13 mouse cellular contexts compared by ENCODE assay signal in the genomic region with DNA sequence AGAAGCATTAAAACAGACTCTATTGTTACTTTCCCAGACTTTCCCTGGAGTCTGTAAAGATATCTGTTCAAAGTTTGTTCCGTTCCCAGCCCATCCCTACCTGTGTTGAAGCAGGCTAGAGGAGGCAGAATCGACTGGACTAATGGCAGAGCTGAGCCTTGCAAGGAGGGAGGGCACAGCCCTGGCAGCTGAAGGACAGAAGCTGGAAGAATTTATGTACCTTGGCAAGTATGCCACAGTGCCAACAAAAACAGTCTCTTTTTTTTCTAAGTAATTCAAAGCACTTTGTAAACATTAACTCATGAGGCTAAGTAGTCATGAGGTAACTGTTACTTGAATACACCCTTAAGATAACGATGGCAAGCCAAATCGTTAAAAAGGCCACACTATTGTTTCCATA. TPM values are rescaled to one million over a fixed set of nuclear protein-coding genes. Genes with fewer than 3 reads are reported as not detected.
A peak's percentile ranks its signal among the peaks of the same experiment; 100 is the strongest.
DNase-seq lines count a peak whose midpoint lies in the region; ATAC-seq lines count a peak whose summit lies in the region.
"Had no signal": no experiment of that assay in that cellular context is flagged by ENCODE, and none has a peak within 500 bp of the region (broad histone marks: within the 10 kb centered on the region; RNA-seq: fewer than 3 reads in every experiment).

Cytip (minus strand) TSS at position 187 of the 400 bp plus-strand sequence.

- H3K27ac ChIP-seq in embryonic facial prominence, embryonic 13.5 days = peak within 1 kb of the TSS; percentile 61
- H3K27ac ChIP-seq in embryonic facial prominence, embryonic 10.5 days (replicated peaks) = no peak within 1 kb of the TSS
- no peak within 1 kb of the TSS for H3K27ac ChIP-seq in forebrain, embryonic 12.5 days
- H3K27ac ChIP-seq: forebrain, embryonic 13.5 days; heart, embryonic 15.5 days; limb, embryonic 12.5 days had no signal

- no peaks in the 10 kb centered on the region for H3K9me3 ChIP-seq in embryonic facial prominence, embryonic 13.5 days
- H3K9me3 ChIP-seq in embryonic facial prominence, embryonic 10.5 days = no peaks in the 10 kb centered on the region
- H3K9me3 ChIP-seq in forebrain, embryonic 12.5 days = no peaks in the 10 kb centered on the region
- H3K9me3 ChIP-seq: forebrain, embryonic 13.5 days; heart, embryonic 15.5 days; limb, embryonic 12.5 days had no signal

- H3K4me1 ChIP-seq in embryonic facial prominence, embryonic 13.5 days = peaks cover 9% of the 10 kb centered on the region; the same call in 1 of the 2 replicates
- H3K4me1 ChIP-seq in embryonic facial prominence, embryonic 10.5 days = no peaks in the 10 kb centered on the region
- H3K4me1 ChIP-seq in forebrain, embryonic 12.5 days = no peaks in the 10 kb centered on the region
- H3K4me1 ChIP-seq: forebrain, embryonic 13.5 days; heart, embryonic 15.5 days; limb, embryonic 12.5 days had no signal

- H3K9ac ChIP-seq in embryonic facial prominence, embryonic 13.5 days = no peak within 1 kb of the TSS
- H3K9ac ChIP-seq in forebrain, embryonic 12.5 days = no peak within 1 kb of the TSS
- H3K9ac ChIP-seq: forebrain, embryonic 13.5 days; heart, embryonic 15.5 days; limb, embryonic 12.5 days had no signal

- no peak for ATAC-seq in embryonic facial prominence, embryonic 13.5 days (ENCODE audit: insufficient number of reproducible peaks, insufficient read depth, low FRiP score, low TSS enrichment, low read depth)
- ATAC-seq in erythroblast, adult 5-6 weeks (replicated peaks; ENCODE audit: low FRiP score, poor library complexity, severe bottlenecking) = no peak
- ATAC-seq in monocyte, adult 5-6 weeks (replicated peaks; ENCODE audit: insufficient number of reproducible peaks, low FRiP score, low TSS enrichment, poor library complexity, severe bottlenecking) = no peak
- no peak for ATAC-seq in forebrain, embryonic 12.5 days (ENCODE audit: low FRiP score)
- ATAC-seq: forebrain, embryonic 13.5 days; midbrain, embryonic 16.5 days had no signal

- DNase-seq in embryonic facial prominence, embryonic 10.5 days (ENCODE audit: low spot score) = no peak
- DNase-seq in kidney, postnatal 14 days = peak; percentile 78
- no peak for DNase-seq in heart, postnatal 4 days
- DNase-seq in frontal cortex, postnatal 10 days (ENCODE audit: low spot score in 2 of 2) = no peak
- DNase-seq: cerebellum, adult 2 months had no signal

- H3K4me3 ChIP-seq in embryonic facial prominence, embryonic 13.5 days = no peak within 1 kb of the TSS
- H3K4me3 ChIP-seq in embryonic facial prominence, embryonic 10.5 days = no peak within 1 kb of the TSS
- H3K4me3 ChIP-seq in forebrain, embryonic 12.5 days (replicated peaks) = no peak within 1 kb of the TSS
- H3K4me3 ChIP-seq: forebrain, embryonic 13.5 days; heart, embryonic 15.5 days; limb, embryonic 12.5 days had no signal

- H3K36me3 ChIP-seq in embryonic facial prominence, embryonic 13.5 days = no peaks in the 10 kb centered on the region
- no peaks in the 10 kb centered on the region for H3K36me3 ChIP-seq in embryonic facial prominence, embryonic 10.5 days (replicated peaks)
- no peaks in the 10 kb centered on the region for H3K36me3 ChIP-seq in forebrain, embryonic 12.5 days (replicated peaks)
- H3K36me3 ChIP-seq: heart, embryonic 15.5 days; limb, embryonic 12.5 days had no signal

- H3K4me2 ChIP-seq in embryonic facial prominence, embryonic 13.5 days = peak within 1 kb of the TSS; percentile 16
- no peak within 1 kb of the TSS for H3K4me2 ChIP-seq in forebrain, embryonic 12.5 days
- H3K4me2 ChIP-seq: forebrain, embryonic 13.5 days; heart, embryonic 15.5 days; limb, embryonic 12.5 days had no signal

- WGBS in embryonic facial prominence, embryonic 13.5 days = 82% methylated on average over 4 of the region's 4 CpGs
- 76% methylated on average over 4 of the region's 4 CpGs for WGBS in embryonic facial prominence, embryonic 10.5 days
- WGBS in forebrain, embryonic 12.5 days = 53% methylated on average over 4 of the region's 4 CpGs

- H3K27me3 ChIP-seq in embryonic facial prominence, embryonic 13.5 days = no peaks in the 10 kb centered on the region
- no peaks in the 10 kb centered on the region for H3K27me3 ChIP-seq in embryonic facial prominence, embryonic 10.5 days (replicated peaks; ENCODE audit: low read depth, poor library complexity, severe bottlenecking)
- H3K27me3 ChIP-seq in forebrain, embryonic 12.5 days = no peaks in the 10 kb centered on the region
- H3K27me3 ChIP-seq: forebrain, embryonic 13.5 days; heart, embryonic 15.5 days; limb, embryonic 12.5 days had no signal

RNA-seq across cellular contexts. Expression of gene Cytip, which starts in this region (rescaled TPM):
- polyA plus RNA-seq in embryonic facial prominence, embryonic 13.5 days (2015; fragmentation: Nextera tagmentation; extraction: Ambion mirVana) = 0.26 and 0.97 TPM in 2 replicates
- 0.15 and 0.80 TPM in 2 replicates for polyA plus RNA-seq in embryonic facial prominence, embryonic 10.5 days (2016; fragmentation: Nextera tagmentation; extraction: Ambion mirVana)
- 11.7 and 13.8 TPM in 2 replicates for total RNA-seq in erythroblast, adult 5-6 weeks (2015; ENCODE audit: low replicate concordance)
- 15.6 and 18.3 TPM in 2 replicates for total RNA-seq in erythroblast, adult 5-6 weeks (2017; ENCODE audit: low replicate concordance)
- 820 to 1,108 TPM (median 1,028 TPM) in 3 replicates for total RNA-seq in monocyte, adult 5-6 weeks (2017)
- polyA plus RNA-seq in forebrain, embryonic 12.5 days (2016; fragmentation: Nextera tagmentation; extraction: Ambion mirVana) = 0.14 TPM in 1 of 2 replicates, not detected in the other
- 1 to 10 TPM in 1 of 2 experiments, under 1 TPM in 1; 0.97 to 1.2 TPM for total RNA-seq in heart, postnatal 4 days (2021)

Comparison
In these comparisons a context has a peak if more than half of its experiments do, and no peak if none do; other contexts are left out.
1. RNA of gene Cytip (total RNA-seq): 820 to 1,108 TPM in monocyte, adult 5-6 weeks; 11.7 to 18.3 TPM in erythroblast, adult 5-6 weeks and 0.97 to 1.2 TPM in heart, postnatal 4 days; every median in the first group is over 10 times any median in the second.